ENCODE assay signal across 8 mouse cellular contexts in the genomic region with DNA sequence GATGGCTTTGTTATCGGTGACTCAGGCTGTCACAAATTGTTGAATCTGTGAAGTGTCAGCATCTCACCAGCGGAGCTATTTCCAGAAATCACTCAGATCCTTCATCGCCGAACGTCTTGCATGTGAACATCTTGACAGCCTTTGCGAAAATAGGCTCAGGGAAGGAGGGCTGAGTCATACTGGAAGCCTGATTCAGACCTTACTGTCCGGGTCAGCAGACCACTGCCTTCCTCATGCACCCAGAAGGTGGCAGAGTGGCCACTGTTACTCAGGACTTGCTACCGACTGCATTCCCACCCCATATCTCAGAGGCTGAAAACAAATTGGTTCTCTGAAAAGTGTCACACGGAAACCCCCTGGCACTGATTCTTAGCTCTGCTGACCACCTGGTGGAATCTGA. TPM values are rescaled to one million over a fixed set of nuclear protein-coding genes. Genes with fewer than 3 reads are reported as not detected.
DNase-seq lines count a peak whose midpoint lies in the region; ATAC-seq and TF ChIP-seq lines count a peak whose summit lies in the region.
"Had no signal": no experiment of that assay in that cellular context is flagged by ENCODE, and none has a peak within 500 bp of the region (broad histone marks: within the 10 kb centered on the region; RNA-seq: fewer than 3 reads in every experiment).

No protein-coding gene starts in this region.

- H3K27ac ChIP-seq in liver, postnatal 0 days (ENCODE audit: low read depth): no peak overlapping the region
- H3K27ac ChIP-seq in liver, embryonic 12.5 days: no peak overlapping the region
- no peak overlapping the region for H3K27ac ChIP-seq in cortical plate, adult 2 months (ENCODE audit: insufficient read depth, low read length)
- H3K27ac ChIP-seq in layer of hippocampus, adult 2 months: no peak overlapping the region
- no peak overlapping the region for H3K27ac ChIP-seq in forebrain, embryonic 11.5 days (ENCODE audit: low read depth, low read length)
- H3K27ac ChIP-seq: heart, embryonic 13.5 days had no signal

- no peaks in the 10 kb centered on the region for H3K9me3 ChIP-seq in liver, postnatal 0 days (ENCODE audit: low read length)
- no peaks in the 10 kb centered on the region for H3K9me3 ChIP-seq in liver, embryonic 12.5 days (replicated peaks)
- H3K9me3 ChIP-seq in forebrain, embryonic 11.5 days (ENCODE audit: control insufficient read depth, low read length): no peaks in the 10 kb centered on the region
- H3K9me3 ChIP-seq: heart, embryonic 13.5 days had no signal

- H3K4me3 ChIP-seq in liver, postnatal 0 days (ENCODE audit: low read depth, low read length): no peak overlapping the region
- no peak overlapping the region for H3K4me3 ChIP-seq in liver, embryonic 12.5 days
- H3K4me3 ChIP-seq in cortical plate, adult 2 months (ENCODE audit: insufficient read depth, low read length): no peak overlapping the region
- no peak overlapping the region for H3K4me3 ChIP-seq in layer of hippocampus, adult 2 months
- no peak overlapping the region for H3K4me3 ChIP-seq in forebrain, embryonic 11.5 days (ENCODE audit: low read depth, low read length)
- H3K4me3 ChIP-seq: heart, embryonic 13.5 days had no signal

- H3K36me3 ChIP-seq in liver, postnatal 0 days (replicated peaks; ENCODE audit: insufficient read depth, low read length): no peaks in the 10 kb centered on the region
- H3K36me3 ChIP-seq in liver, embryonic 12.5 days: no peaks in the 10 kb centered on the region
- H3K36me3 ChIP-seq in forebrain, embryonic 11.5 days (ENCODE audit: control insufficient read depth, insufficient read depth, low read length): no peaks in the 10 kb centered on the region
- H3K36me3 ChIP-seq: heart, embryonic 13.5 days had no signal

- H3K4me2 ChIP-seq in liver, postnatal 0 days (ENCODE audit: low read depth, low read length): no peak overlapping the region
- H3K4me2 ChIP-seq in liver, embryonic 12.5 days: no peak overlapping the region
- H3K4me2 ChIP-seq in forebrain, embryonic 11.5 days (ENCODE audit: low read depth, low read length, severe bottlenecking): no peak overlapping the region
- H3K4me2 ChIP-seq: heart, embryonic 13.5 days had no signal

- TF ChIP-seq EP300 in liver, postnatal 0 days (IDR thresholded peaks at IDR 0.05; ENCODE audit: low read depth): no peak

- 50% methylated on average over 9 of the region's 9 CpGs for WGBS in liver, postnatal 0 days (ENCODE audit: insufficient replicate concordance)
- 54% methylated on average over 9 of the region's 9 CpGs for WGBS in liver, embryonic 12.5 days (ENCODE audit: insufficient replicate concordance)
- 81% methylated on average over 9 of the region's 9 CpGs for WGBS in forebrain, embryonic 11.5 days

- peak; percentile 45 for TF ChIP-seq CTCF in liver, postnatal 0 days (IDR thresholded peaks at IDR 0.05; ENCODE audit: low read depth)
- TF ChIP-seq CTCF in cortical plate, adult 2 months (IDR thresholded peaks at IDR 0.05; ENCODE audit: extremely low read depth, insufficient read depth, low read length): peak; percentile 39
- TF ChIP-seq CTCF in layer of hippocampus, adult 2 months (conservative IDR thresholded peaks at IDR 0.05): peak; percentile 73

- no peak for TF ChIP-seq POLR2A in cortical plate, adult 2 months (IDR thresholded peaks at IDR 0.05; ENCODE audit: extremely low read depth, insufficient read depth, low read length)

- H3K27me3 ChIP-seq in liver, postnatal 0 days (ENCODE audit: insufficient read depth, low read length): no peaks in the 10 kb centered on the region
- H3K27me3 ChIP-seq in liver, embryonic 12.5 days (replicated peaks): no peaks in the 10 kb centered on the region
- no peaks in the 10 kb centered on the region for H3K27me3 ChIP-seq in forebrain, embryonic 11.5 days (ENCODE audit: control insufficient read depth, insufficient read depth, low read length)

- no peak for ATAC-seq in liver, postnatal 0 days
- ATAC-seq in liver, embryonic 12.5 days: no peak
- ATAC-seq in forebrain, embryonic 11.5 days (replicated peaks; ENCODE audit: low FRiP score): no peak

- DNase-seq in liver, postnatal 0 days: peak; percentile 16
- peak; percentile 24 to 26 for DNase-seq in layer of hippocampus, adult 2 months (ENCODE audit: low spot score in 2 of 2)
- peak; percentile 43 for DNase-seq in skeletal muscle tissue, adult 2 months (ENCODE audit: low read depth, low spot score)
- no peak for DNase-seq in ovary, postnatal 36 days (ENCODE audit: low spot score)
- DNase-seq in forebrain, embryonic 11.5 days (ENCODE audit: low spot score): no peak

- H3K9ac ChIP-seq in liver, postnatal 0 days (replicated peaks): no peak overlapping the region
- H3K9ac ChIP-seq in liver, embryonic 12.5 days: no peak overlapping the region
- no peak overlapping the region for H3K9ac ChIP-seq in forebrain, embryonic 11.5 days (ENCODE audit: low read length)
- H3K9ac ChIP-seq: heart, embryonic 13.5 days had no signal

- H3K4me1 ChIP-seq in liver, postnatal 0 days (ENCODE audit: insufficient read depth): no peaks in the 10 kb centered on the region
- H3K4me1 ChIP-seq in liver, embryonic 12.5 days: no peaks in the 10 kb centered on the region
- peaks cover 2% of the 10 kb centered on the region; the same call in 1 of the 2 replicates for H3K4me1 ChIP-seq in cortical plate, adult 2 months (ENCODE audit: control insufficient read depth, insufficient read depth, low read length)
- no peaks in the 10 kb centered on the region for H3K4me1 ChIP-seq in forebrain, embryonic 11.5 days (replicated peaks; ENCODE audit: control insufficient read depth, insufficient read depth, low read length)
- H3K4me1 ChIP-seq: heart, embryonic 13.5 days had no signal

RNA-seq across cellular contexts. Expression of gene Dusp22, which starts 55.9 kb away (rescaled TPM):
- 14.6 and 15.2 TPM in 2 replicates for polyA plus RNA-seq in liver, postnatal 0 days (2015; fragmentation: Nextera tagmentation; extraction: Ambion mirVana)
- polyA plus RNA-seq in liver, embryonic 12.5 days (2016; fragmentation: Nextera tagmentation; extraction: Ambion mirVana): 6.7 and 7.1 TPM in 2 replicates
- polyA plus RNA-seq in cortical plate, adult 2 months (2012; rRNA removed): 32.8 and 35.8 TPM in 2 replicates
- 10 to 100 TPM; 22.5 to 23.9 TPM for total RNA-seq in layer of hippocampus, adult 2 months (2021)
- polyA plus RNA-seq in forebrain, embryonic 11.5 days (2014; fragmentation: Nextera tagmentation; extraction: Ambion mirVana): 16.5 and 17.0 TPM in 2 replicates

RNA-seq across cellular contexts. Expression of gene Uqcrfs1, which starts 58.8 kb away (rescaled TPM):
- 380 and 395 TPM in 2 replicates for polyA plus RNA-seq in liver, postnatal 0 days (2015; fragmentation: Nextera tagmentation; extraction: Ambion mirVana)
- polyA plus RNA-seq in liver, embryonic 12.5 days (2016; fragmentation: Nextera tagmentation; extraction: Ambion mirVana): 200 and 202 TPM in 2 replicates
- 163 and 166 TPM in 2 replicates for polyA plus RNA-seq in cortical plate, adult 2 months (2012; rRNA removed)
- 100 to 1,000 TPM; 143 to 154 TPM for total RNA-seq in layer of hippocampus, adult 2 months (2021)
- polyA plus RNA-seq in forebrain, embryonic 11.5 days (2014; fragmentation: Nextera tagmentation; extraction: Ambion mirVana): 234 and 249 TPM in 2 replicates

Comparison
In these comparisons a context has a peak if more than half of its experiments do, and no peak if none do; other contexts are left out.
1. DNase-seq: peak in liver, postnatal 0 days (single experiment), layer of hippocampus, adult 2 months (2 of 2) and skeletal muscle tissue, adult 2 months (single experiment); none in ovary, postnatal 36 days (single experiment) and forebrain, embryonic 11.5 days (single experiment).
2. Peak in every context shown above with its lines, with median percentiles within 50 percentile points of each other: CTCF ChIP-seq.